Mouse (Mus musculus) embryonic stem cell, embryonic (primary cell): ENCODE results near the gene Syt10.
"Not testable (repeated sequence)": the region's sequence is repeated elsewhere in the genome, so short reads cannot be mapped to it uniquely, and the experiment has no call there.

Experiments used
- CTCF ChIA-PET, 4 experiments: fragments of 300-600 bp in 2 of 4; fragments of 350-600 bp in 2 of 4; sonication (Branson Sonifier 250); formaldehyde crosslinking; loops; one replicate each; lab custom pipeline; 2022; ENCODE audit warnings: inconsistent platforms in 2 of 4; lab: Charles Lee
- POLR2A ChIA-PET, 4 experiments: fragments of 300-600 bp in 2 of 4; fragments of 350-600 bp in 2 of 4; sonication (Branson Sonifier 250); formaldehyde crosslinking; loops; one replicate each; lab custom pipeline; 2022; ENCODE audit warnings: antibody characterized with exemption in 4 of 4, inconsistent platforms in 1 of 4; lab: Charles Lee

Syt10 gene

GRCm38 (mm10) chr15:89841364-89842017 is at the start of gene Syt10:
Syt10 (minus strand) TSS chr15:89841860.
- CTCF ChIA-PET = no interaction called here
- POLR2A ChIA-PET = interaction anchor here in 2 of 4 experiments (0.8 to 1.5 kb wide), 3 partner anchors 9 to 383 kb away, joined by 3 read pairs; partner anchors contain the start of gene Alg10b (in 2 of the 2)

GRCm38 (mm10) chr15:89883799-89884198 is 42.1 kb upstream of the Syt10 start:
- ChIA-PET POLR2A (no interaction called here), CTCF (no interaction called here)

- CTCF ChIA-PET = no interaction called here
- POLR2A ChIA-PET = no interaction called here
Measured at GRCm38 (mm10) chr15:89878981-89879380, 37.3 kb upstream of the Syt10 start.

GRCm38 (mm10) chr15:89816098-89816497 is 25.6 kb downstream of the Syt10 start:
- ChIA-PET CTCF (no interaction called here), POLR2A (no interaction called here)

GRCm38 (mm10) chr15:89804478-89804877 is 37.2 kb downstream of the Syt10 start:
- CTCF ChIA-PET = no interaction called here
- POLR2A ChIA-PET = no interaction called here

- ChIA-PET POLR2A (no interaction called here), CTCF (no interaction called here)
Measured at GRCm38 (mm10) chr15:89779928-89780327, 61.7 kb downstream of the Syt10 start.

GRCm38 (mm10) chr15:89766016-89766415 is 75.6 kb downstream of the Syt10 start:
- CTCF ChIA-PET, POLR2A ChIA-PET: not testable (repeated sequence)

- CTCF ChIA-PET = interaction anchor here in 1 of 4 experiments (0.8 kb wide), 1 partner anchor 128 kb away, joined by 3 read pairs; no protein-coding TSS in a partner anchor
- POLR2A ChIA-PET = no interaction called here
Measured at GRCm38 (mm10) chr15:89733611-89734010, 108.0 kb downstream of the Syt10 start.
